Mouse (Mus musculus) midbrain, embryonic 11.5 days (tissue): ENCODE data around the gene Nfatc2. TPM values are rescaled to one million over a fixed set of nuclear protein-coding genes. Genes with fewer than 3 reads are reported as not detected.
A peak's percentile ranks its signal among the peaks of the same experiment; 100 is the strongest.

Source experiments
- ATAC-seq: fragments of 200-750 bp; cut with Nextera tagmentation; 2 replicates; pipeline ENCODE4 v1.8.0; 2017; ENCODE audit warnings: moderate TSS enrichment, moderate library complexity; ENCODE audit not compliant: low FRiP score
- DNase-seq: peaks from one replicate; pipeline ENCODE4 v3.0.0; 2015; ENCODE audit warnings: low spot score; ENCODE audit errors: missing footprints
- H3K27ac ChIP-seq: fragments of 300-500 bp; sonication (generic); 2 replicates; pipeline ENCODE4 v1.5.1; 2014; ENCODE audit warnings: low read depth, low read length
- H3K27me3 ChIP-seq: fragments of 300-500 bp; sonication (generic); 2 replicates; pipeline ENCODE4 v1.6.1; 2014; ENCODE audit warnings: mild to moderate bottlenecking, low read length, moderate library complexity, mixed read lengths; ENCODE audit not compliant: control insufficient read depth, insufficient read depth
- H3K36me3 ChIP-seq: fragments of 300-500 bp; sonication (generic); 2 replicates; pipeline ENCODE4 v1.6.1; 2014; ENCODE audit warnings: mild to moderate bottlenecking, low read length, moderate library complexity, mixed read lengths; ENCODE audit not compliant: control insufficient read depth, insufficient read depth
- H3K4me1 ChIP-seq: fragments of 300-500 bp; sonication (generic); 2 replicates; pipeline ENCODE4 v1.6.1; 2014; ENCODE audit warnings: low read length; ENCODE audit not compliant: control insufficient read depth, insufficient read depth
- H3K4me2 ChIP-seq: fragments of 300-500 bp; sonication (generic); 2 replicates; pipeline ENCODE4 v1.6.1; 2014; ENCODE audit warnings: mild to moderate bottlenecking, moderate library complexity
- H3K4me3 ChIP-seq: fragments of 300-500 bp; sonication (generic); 2 replicates; pipeline ENCODE4 v1.5.1; 2014; ENCODE audit warnings: low read depth, low read length
- H3K9ac ChIP-seq: fragments of 300-500 bp; sonication (generic); 2 replicates; pipeline ENCODE4 v1.6.1; 2014; ENCODE audit warnings: low read length
- H3K9me3 ChIP-seq: fragments of 300-500 bp; sonication (generic); 2 replicates; pipeline ENCODE4 v1.6.1; 2016; ENCODE audit warnings: low read length; ENCODE audit not compliant: control insufficient read depth
- WGBS: fragments of 180-500 bp; shearing (Covaris S2); extraction: QIAGEN DNeasy Blood & Tissue Kit; methylation state at CpG from one replicate; pipeline ENCODE4 v1.1.7; 2014; 5-methylcytosine and 5-hydroxymethylcytosine counted together
- polyA plus RNA-seq: library from polyadenylated mRNA; unstranded; fragments of >200 nt; fragmentation: Nextera tagmentation; extraction: Ambion mirVana; gene quantifications from 2 replicates; pipeline ENCODE4 v1.2.1, GENCODE M21; 2014

Gene Nfatc2
- polyA plus RNA-seq, 1 experiment from 2014 or later, result 0.66 TPM

DNA sequence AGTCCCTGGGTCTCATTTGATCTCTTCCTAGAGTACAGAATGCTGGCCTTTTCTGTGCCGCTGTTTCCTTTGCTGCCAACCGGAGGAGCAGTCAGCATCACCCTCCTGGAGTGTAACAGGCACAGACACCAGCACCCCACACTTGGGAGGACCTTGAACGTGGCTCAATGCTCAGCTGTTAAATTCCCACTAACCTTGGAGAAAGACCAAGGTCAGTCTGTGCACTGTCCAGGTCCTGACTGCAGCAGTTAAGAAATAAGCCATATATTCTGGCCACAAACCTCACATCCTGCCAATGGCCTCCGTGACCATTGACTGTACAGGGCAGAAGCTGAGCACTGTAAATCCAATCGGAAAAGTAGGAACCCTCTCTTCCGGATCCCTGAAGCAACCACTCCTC is 7.8 kb downstream of the Nfatc2 start:
- Histone ChIP-seq H3K27ac (no peak overlapping the region), H3K9ac (no peak overlapping the region), H3K27me3 (peaks cover 25% of the 10 kb centered on the region), H3K4me1 (peaks cover 14% of the 10 kb centered on the region), H3K9me3 (no peaks in the 10 kb centered on the region), H3K36me3 (no peaks in the 10 kb centered on the region), H3K4me3 (no peak overlapping the region), H3K4me2 (no peak overlapping the region)
- DNase-seq (no peak), ATAC-seq (no peak)
- WGBS, result 83% methylated on average over 6 of the region's 6 CpGs

DNA sequence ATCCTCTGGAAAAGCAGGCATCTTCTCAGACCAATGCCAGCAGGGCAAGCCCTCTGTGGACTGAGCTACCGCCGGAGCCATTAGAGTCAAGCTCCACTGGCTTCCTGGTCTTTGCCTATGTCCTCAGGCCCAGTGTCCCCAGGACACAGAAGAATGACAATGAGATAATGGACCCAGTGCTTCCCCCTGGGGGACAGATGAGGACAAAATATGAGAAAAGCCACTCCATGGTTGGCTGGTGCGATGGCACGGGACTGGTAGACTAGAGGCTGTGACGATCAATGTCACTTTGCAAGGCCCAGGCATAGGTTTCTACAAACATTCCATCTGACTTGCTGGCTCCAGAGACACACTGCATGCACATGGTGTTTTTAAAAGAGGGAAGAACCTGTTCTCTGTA is 8.5 kb downstream of the Nfatc2 start:
- H3K4me3 ChIP-seq, result no peak overlapping the region
- H3K4me2 ChIP-seq, result no peak overlapping the region
- no peaks in the 10 kb centered on the region for H3K9me3 ChIP-seq
- 85% methylated on average over 5 of the region's 5 CpGs for WGBS
- no peak for DNase-seq
- no peak for ATAC-seq
- H3K4me1 ChIP-seq, result peaks cover 14% of the 10 kb centered on the region
- no peaks in the 10 kb centered on the region for H3K36me3 ChIP-seq
- no peak overlapping the region for H3K9ac ChIP-seq
- no peak overlapping the region for H3K27ac ChIP-seq
- H3K27me3 ChIP-seq, result peaks cover 25% of the 10 kb centered on the region

DNA sequence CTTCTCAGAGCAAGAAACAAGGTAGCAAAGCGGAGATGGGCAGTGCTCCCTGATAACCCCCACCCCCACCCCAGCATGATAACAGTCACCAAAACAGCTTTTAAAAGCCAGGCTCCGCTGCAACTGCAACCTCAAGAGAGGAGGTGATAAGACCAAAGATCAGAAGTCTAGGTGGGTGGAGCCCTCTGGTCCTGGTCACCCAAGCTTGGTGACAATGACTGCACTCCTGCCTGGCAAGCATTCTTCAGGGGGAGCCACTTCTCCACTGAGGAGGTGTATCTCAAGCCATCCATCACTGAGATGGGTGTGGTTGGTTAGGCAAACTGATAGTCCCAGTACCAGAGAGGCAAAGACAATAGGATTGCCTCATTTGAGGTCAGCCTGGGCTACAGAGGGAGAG is 10.4 kb downstream of the Nfatc2 start:
- H3K27ac ChIP-seq, result no peak overlapping the region
- H3K27me3 ChIP-seq, result peaks cover 25% of the 10 kb centered on the region
- H3K4me3 ChIP-seq, result no peak overlapping the region
- ATAC-seq (no peak), DNase-seq (no peak)
- H3K36me3 ChIP-seq, result no peaks in the 10 kb centered on the region
- no peak overlapping the region for H3K9ac ChIP-seq
- WGBS, result 79% methylated on average over 2 of the region's 2 CpGs
- H3K4me2 ChIP-seq, result no peak overlapping the region
- H3K9me3 ChIP-seq, result no peaks in the 10 kb centered on the region
- peaks cover 14% of the 10 kb centered on the region for H3K4me1 ChIP-seq

DNA sequence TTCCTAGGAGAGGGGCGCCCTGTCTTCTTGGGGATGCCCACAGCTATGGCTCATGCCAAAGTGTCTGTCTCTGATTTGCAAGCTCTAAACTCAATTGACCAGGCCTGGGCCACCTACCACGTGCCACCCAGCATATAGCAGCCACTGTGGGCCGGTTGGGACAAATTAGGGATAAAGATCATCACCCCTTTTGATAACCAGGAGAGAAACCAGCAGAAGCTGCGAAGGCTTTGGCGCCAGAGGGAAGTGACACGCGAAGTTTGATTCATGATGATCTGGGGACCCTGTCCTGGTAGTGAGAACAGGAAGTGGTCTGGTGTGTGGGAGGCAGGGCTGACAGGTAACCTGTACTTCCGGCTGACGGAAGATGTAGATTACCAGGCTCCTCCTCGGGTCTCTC is 10.9 kb downstream of the Nfatc2 start:
- no peaks in the 10 kb centered on the region for H3K9me3 ChIP-seq
- peaks cover 25% of the 10 kb centered on the region for H3K27me3 ChIP-seq
- peak overlapping the region; percentile 72 for H3K4me2 ChIP-seq
- H3K27ac ChIP-seq, result no peak overlapping the region
- H3K4me3 ChIP-seq, result peak overlapping the region; percentile 41
- 46% methylated on average over 10 of the region's 10 CpGs for WGBS
- peak overlapping the region; percentile 45 for H3K9ac ChIP-seq
- ATAC-seq (no peak), DNase-seq (no peak)
- H3K36me3 ChIP-seq, result no peaks in the 10 kb centered on the region
- peaks cover 14% of the 10 kb centered on the region for H3K4me1 ChIP-seq

DNA sequence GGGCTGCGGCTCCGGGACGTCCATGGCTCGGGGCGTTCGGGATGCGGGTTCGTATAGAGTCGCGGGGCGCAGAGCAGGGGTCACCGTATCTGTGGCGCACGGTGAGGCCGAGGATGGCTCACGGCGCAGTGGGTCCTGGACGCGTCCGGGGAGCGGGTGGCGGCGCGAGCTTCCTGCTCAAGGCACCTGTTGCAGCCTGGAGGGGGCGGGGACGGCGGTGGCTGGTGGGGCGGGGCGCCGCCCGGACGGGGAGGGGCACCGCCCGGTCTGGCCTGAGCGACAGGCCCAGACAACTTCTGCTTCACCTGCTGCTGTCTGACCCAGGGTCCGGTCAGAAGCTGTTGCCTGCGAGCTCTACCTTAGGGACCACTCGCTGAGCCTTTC is 11.3 kb downstream of the Nfatc2 start:
- H3K9ac ChIP-seq, result peak overlapping the region; percentile 45
- peak overlapping the region; percentile 72 for H3K4me2 ChIP-seq
- DNase-seq (peak; percentile 89), ATAC-seq (peak; percentile 64)
- H3K36me3 ChIP-seq, result no peaks in the 10 kb centered on the region
- H3K27ac ChIP-seq, result no peak overlapping the region
- H3K4me1 ChIP-seq, result peaks cover 14% of the 10 kb centered on the region
- WGBS, result under 1% methylated on average over 38 of the region's 38 CpGs
- H3K27me3 ChIP-seq, result peaks cover 25% of the 10 kb centered on the region
- H3K9me3 ChIP-seq, result no peaks in the 10 kb centered on the region
- peak overlapping the region; percentile 41 for H3K4me3 ChIP-seq

DNA sequence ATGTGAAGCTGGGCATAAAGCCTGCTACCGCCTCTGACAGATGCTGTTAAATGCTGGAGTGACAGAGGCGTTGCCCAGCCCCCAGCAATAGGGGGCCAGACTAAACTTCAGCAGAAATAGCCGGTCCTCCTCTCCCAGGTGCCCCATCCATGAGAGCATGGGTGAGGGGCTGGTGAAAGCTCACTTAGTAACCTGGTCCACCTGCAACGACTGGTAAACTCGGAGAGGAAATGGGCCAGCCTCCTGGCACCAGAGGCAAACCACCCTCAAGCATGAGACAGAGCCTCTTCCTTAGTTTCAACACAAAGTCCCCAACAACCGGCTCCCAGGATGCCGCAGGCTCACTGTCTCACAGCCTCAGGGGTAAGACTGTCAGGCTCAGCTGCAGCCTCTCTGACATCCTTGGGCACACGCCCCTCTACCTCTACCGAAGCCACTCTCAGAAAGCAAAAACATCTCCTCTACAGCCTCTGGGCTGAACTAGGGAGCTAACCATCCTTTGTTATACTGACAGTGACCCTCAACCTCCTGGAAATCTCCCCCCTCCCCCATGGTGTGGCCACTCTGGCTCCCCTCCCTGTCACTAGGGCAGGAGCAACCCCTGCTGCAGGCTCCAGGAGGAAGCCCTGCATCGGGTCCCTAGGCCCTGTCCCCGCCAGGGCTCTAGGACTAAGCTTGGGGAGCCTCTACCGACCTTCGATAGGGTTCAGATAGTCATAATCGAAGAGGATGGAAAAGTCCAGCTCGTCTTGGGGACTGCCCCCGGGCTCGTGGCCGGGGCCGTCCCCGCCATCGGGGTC is 11.9 kb downstream of the Nfatc2 start:
- Histone ChIP-seq H3K4me3 (peak overlapping the region; percentile 41), H3K9me3 (no peaks in the 10 kb centered on the region), H3K27me3 (peaks cover 25% of the 10 kb centered on the region), H3K9ac (peak overlapping the region; percentile 45), H3K27ac (no peak overlapping the region), H3K4me2 (peak overlapping the region; percentile 72), H3K4me1 (peaks cover 14% of the 10 kb centered on the region), H3K36me3 (no peaks in the 10 kb centered on the region)
- ATAC-seq (peak; percentile 54), DNase-seq (no peak)
- WGBS, result 7% methylated on average over 21 of the region's 21 CpGs

DNA sequence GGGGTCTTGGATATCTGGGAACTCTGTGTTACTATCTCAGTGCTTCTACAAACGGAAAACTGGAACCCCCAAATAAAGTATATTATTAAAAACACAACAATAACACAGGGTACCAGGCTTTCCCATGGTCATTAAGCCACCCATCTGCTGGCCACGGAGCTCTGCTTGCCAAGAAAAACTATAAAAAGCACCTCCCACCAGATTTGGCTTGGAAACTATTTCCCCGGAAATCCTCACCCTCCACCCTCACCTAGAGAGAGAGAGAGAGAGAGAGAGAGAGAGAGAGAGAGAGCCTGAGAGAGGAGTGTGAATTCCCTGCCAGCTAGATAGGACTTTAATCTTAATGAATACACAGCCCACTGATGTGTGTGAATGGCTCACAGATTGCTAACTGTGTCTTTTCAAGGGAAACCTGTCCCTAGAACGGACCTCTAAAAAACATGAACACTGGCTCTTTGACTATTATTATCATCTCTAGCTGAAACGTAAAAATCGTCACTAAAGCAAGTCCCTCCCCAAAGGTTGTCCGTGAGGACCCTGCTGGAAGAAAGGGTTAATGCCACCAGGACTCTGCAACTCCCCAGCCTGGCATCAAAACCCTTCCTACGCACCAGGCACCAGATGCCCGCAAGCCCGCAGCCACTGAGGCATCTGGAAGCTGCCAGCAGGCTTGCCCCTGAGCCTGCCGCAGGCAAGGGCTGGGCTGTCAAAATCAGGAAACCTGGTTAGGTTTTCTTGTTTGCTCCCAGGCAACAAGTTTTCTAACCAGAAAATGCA is 12.7 kb downstream of the Nfatc2 start:
- no peaks in the 10 kb centered on the region for H3K36me3 ChIP-seq
- peaks cover 14% of the 10 kb centered on the region for H3K4me1 ChIP-seq
- H3K4me3 ChIP-seq, result no peak overlapping the region
- H3K4me2 ChIP-seq, result no peak overlapping the region
- no peak overlapping the region for H3K27ac ChIP-seq
- no peaks in the 10 kb centered on the region for H3K9me3 ChIP-seq
- H3K9ac ChIP-seq, result no peak overlapping the region
- ATAC-seq, result no peak
- DNase-seq, result no peak
- 69% methylated on average over 11 of the region's 11 CpGs for WGBS
- peaks cover 25% of the 10 kb centered on the region for H3K27me3 ChIP-seq

DNA sequence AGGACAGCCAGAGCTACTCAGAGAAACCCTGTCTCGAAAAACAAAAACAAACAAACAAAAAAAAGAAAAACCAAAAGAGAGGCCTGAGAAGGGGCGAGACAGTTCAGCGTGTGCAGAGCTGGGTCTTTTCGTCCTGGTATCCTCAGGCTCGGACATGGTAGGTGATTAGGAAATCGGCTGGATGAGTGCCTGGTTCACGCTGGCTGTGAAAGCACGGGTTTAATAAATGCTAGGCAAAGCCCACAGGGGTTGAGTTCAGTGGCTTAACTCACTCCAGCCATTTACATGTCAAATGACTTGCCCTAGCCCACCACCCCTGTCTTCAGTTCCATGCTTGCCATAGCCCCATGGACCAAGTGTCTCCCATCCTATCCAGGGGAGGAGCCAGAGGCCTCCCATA is 14.3 kb downstream of the Nfatc2 start:
- peaks cover 14% of the 10 kb centered on the region for H3K4me1 ChIP-seq
- no peaks in the 10 kb centered on the region for H3K36me3 ChIP-seq
- H3K4me3 ChIP-seq, result no peak overlapping the region
- no peak overlapping the region for H3K4me2 ChIP-seq
- no peak overlapping the region for H3K9ac ChIP-seq
- no peak for DNase-seq
- no peak overlapping the region for H3K27ac ChIP-seq
- ATAC-seq, result no peak
- 69% methylated on average over 8 of the region's 8 CpGs for WGBS
- H3K9me3 ChIP-seq, result no peaks in the 10 kb centered on the region
- H3K27me3 ChIP-seq, result peaks cover 25% of the 10 kb centered on the region

DNA sequence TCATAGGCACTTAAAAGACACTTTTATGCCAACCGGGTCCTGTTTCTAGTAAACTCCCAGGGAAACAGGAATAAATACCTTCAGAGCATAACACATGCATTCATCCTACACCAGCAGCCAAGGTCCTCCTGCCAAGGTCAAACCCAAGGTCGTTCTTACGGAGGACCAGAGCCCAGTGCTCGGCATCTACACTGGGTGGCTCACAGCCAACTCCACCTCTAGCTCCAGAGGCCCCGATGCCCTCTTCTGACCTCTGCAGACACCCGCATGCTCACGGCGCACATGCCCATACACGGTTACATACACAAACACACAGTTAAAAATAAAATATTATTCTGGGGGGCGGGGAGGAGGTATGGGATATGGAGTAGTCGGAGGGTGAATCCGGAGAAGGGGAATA is 14.9 kb downstream of the Nfatc2 start:
- DNase-seq (no peak), ATAC-seq (no peak)
- H3K9ac ChIP-seq, result no peak overlapping the region
- H3K4me2 ChIP-seq, result no peak overlapping the region
- peaks cover 25% of the 10 kb centered on the region for H3K27me3 ChIP-seq
- peaks cover 14% of the 10 kb centered on the region for H3K4me1 ChIP-seq
- WGBS, result 92% methylated on average over 12 of the region's 12 CpGs
- H3K4me3 ChIP-seq, result no peak overlapping the region
- H3K9me3 ChIP-seq, result no peaks in the 10 kb centered on the region
- no peak overlapping the region for H3K27ac ChIP-seq
- no peaks in the 10 kb centered on the region for H3K36me3 ChIP-seq
